Mouse (Mus musculus): ENCODE results near the gene Pak7. TPM values are rescaled to one million over a fixed set of nuclear protein-coding genes. Genes with fewer than 3 reads are reported as not detected.
A peak's percentile ranks its signal among the peaks of the same experiment; 100 is the strongest.

Pak7 gene
- polyA plus RNA-seq, 1 experiment from 2014 or later: 1.1 TPM

DNA sequence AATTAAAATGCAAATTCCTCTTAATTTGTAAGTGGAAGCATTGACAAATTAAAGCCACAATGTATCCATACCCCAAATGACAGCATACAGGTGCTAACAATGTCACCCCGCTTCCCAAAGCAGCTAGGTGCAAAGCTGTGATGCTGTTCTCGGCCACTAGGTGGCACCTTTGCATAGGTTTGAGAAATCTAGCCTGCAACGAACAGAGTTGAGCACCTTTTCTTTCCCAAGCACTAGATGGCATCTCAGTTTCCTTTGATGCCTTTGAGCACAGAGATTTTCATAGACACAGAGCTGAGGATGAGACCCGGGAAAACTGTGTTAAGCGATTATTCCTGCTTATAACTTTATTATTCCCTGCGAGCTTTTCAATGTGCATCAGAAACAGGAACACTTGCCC, 238.8 kb downstream of the Pak7 start:
- Histone ChIP-seq H3K27ac (no peak overlapping the region), H3K4me2 (no peak overlapping the region), H3K9ac (no peak overlapping the region), H3K27me3 (replicated peaks) (no peaks in the 10 kb centered on the region), H3K9me3 (no peaks in the 10 kb centered on the region), H3K4me3 (replicated peaks) (no peak overlapping the region), H3K4me1 (no peaks in the 10 kb centered on the region), H3K36me3 (no peaks in the 10 kb centered on the region)
- peak; percentile 50; the same call in 1 of the 2 replicates for ATAC-seq (ENCODE audit: insufficient read depth, low FRiP score, low read depth)
- 4% methylated on average over 6 of the region's 6 CpGs for WGBS

DNA sequence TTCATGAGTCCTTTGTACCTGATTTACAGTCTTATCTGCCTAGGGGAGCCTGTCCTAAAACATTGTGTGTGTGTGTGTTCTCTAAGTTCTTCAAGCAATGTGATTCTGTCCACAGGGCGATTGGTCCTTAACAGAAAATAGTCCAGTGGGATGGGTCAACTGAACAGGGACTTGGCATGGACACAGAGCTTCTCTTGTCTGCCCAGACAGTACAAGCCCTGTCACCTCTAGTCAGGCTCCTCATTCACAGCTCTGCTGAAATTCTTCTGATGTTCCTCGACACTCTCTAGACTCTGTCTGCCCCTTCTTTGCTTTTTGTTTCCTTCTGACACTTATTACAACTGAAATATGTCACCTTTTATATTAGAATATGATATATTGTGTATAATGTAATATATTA, 247.0 kb downstream of the Pak7 start:
- no peak overlapping the region for H3K27ac ChIP-seq
- ATAC-seq (ENCODE audit: insufficient read depth, low FRiP score, low read depth): no peak
- no peak overlapping the region for H3K9ac ChIP-seq
- no peak overlapping the region for H3K4me3 ChIP-seq (replicated peaks)
- H3K36me3 ChIP-seq: no peaks in the 10 kb centered on the region
- H3K4me1 ChIP-seq: no peaks in the 10 kb centered on the region
- no peaks in the 10 kb centered on the region for H3K27me3 ChIP-seq (replicated peaks)
- WGBS: 66% methylated on average over 2 of the region's 2 CpGs
- H3K9me3 ChIP-seq: no peaks in the 10 kb centered on the region
- H3K4me2 ChIP-seq: no peak overlapping the region

DNA sequence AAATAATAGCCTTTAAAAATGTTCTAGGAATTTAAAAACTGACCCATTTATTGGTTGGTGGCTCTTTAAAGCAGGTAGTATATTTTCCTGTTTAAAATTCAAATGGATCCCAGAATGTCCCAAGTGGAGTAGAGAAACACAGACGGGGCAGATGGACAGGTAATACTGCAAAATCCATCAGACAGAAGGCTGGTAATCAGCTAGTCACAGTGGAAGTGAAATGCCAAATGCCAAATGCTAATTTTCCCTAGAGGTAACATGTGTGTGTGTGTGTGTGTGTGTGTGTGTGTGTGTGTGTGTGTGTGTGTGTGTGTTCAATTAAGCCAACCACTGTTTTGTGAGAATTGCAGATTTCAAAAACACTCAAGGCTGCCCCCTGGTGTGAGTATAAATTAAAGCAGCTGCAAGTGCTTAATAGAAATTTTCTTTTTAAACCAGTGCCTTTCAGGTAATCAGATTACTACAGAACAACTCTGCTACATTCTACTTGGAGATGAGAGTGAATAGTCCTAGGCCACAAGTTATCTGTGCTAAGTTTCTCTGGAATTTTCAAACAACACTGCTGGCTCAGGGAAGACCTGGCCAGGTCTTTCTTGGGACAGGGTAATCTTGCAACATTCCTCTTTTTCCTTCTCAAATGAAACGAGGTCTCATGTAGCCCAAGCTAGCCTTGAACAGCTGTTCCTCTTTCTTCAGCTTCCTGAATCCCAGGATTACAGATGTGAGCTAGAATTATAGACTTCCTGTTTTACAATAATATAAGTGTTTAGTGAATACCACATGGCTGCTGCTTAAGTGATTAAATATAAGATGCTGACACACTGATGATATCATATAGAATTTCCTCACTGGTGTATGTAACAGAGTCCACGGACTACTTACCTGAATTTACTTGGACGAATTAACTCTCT, 248.4 kb downstream of the Pak7 start:
- no peak overlapping the region for H3K9ac ChIP-seq
- no peak overlapping the region for H3K4me2 ChIP-seq
- H3K27me3 ChIP-seq (replicated peaks): no peaks in the 10 kb centered on the region
- WGBS: 47% methylated on average over 4 of the region's 4 CpGs
- ATAC-seq (ENCODE audit: insufficient read depth, low FRiP score, low read depth): no peak
- no peak overlapping the region for H3K4me3 ChIP-seq (replicated peaks)
- no peaks in the 10 kb centered on the region for H3K9me3 ChIP-seq
- H3K4me1 ChIP-seq: no peaks in the 10 kb centered on the region
- H3K36me3 ChIP-seq: no peaks in the 10 kb centered on the region
- H3K27ac ChIP-seq: no peak overlapping the region

GRCm38 (mm10) chr2:136138451-136138850, 249.3 kb downstream of the Pak7 start:
- Histone ChIP-seq H3K4me2 (no peak overlapping the region), H3K9me3 (no peaks in the 10 kb centered on the region), H3K27me3 (replicated peaks) (no peaks in the 10 kb centered on the region)

DNA sequence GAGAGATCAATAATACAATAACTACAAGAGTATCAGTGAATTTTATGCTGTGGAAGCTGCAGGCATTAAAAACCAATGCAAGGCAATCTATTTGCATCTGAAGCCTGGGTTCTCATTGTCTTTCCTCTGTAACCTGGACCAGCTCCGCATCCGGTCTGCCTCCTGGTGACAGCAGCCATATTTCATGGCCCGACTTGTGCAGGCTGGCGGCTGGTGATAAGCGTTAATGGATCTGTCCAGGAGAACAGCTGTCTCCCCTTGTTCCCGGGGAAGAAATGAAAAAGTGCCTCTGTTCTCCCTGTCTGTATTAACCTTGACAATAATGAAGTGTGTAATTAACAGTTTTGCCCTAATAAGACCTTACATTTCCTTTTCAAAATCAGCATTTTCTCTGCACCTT, 265.9 kb downstream of the Pak7 start:
- ATAC-seq (ENCODE audit: insufficient read depth, low FRiP score, low read depth): no peak
- Histone ChIP-seq H3K27ac (no peak overlapping the region), H3K4me3 (replicated peaks) (no peak overlapping the region), H3K36me3 (no peaks in the 10 kb centered on the region), H3K9ac (no peak overlapping the region), H3K4me2 (no peak overlapping the region), H3K9me3 (no peaks in the 10 kb centered on the region), H3K4me1 (no peaks in the 10 kb centered on the region), H3K27me3 (replicated peaks) (no peaks in the 10 kb centered on the region)
- WGBS: 5% methylated on average over 6 of the region's 6 CpGs

More at GRCm38 (mm10) chr2:136138451-136138850, 249.3 kb downstream of the Pak7 start:
- no peak overlapping the region for H3K4me3 ChIP-seq (replicated peaks)
- no peaks in the 10 kb centered on the region for H3K36me3 ChIP-seq
- no peak overlapping the region for H3K9ac ChIP-seq
- no peak overlapping the region for H3K27ac ChIP-seq
- no peak for ATAC-seq (ENCODE audit: insufficient read depth, low FRiP score, low read depth)
- no peaks in the 10 kb centered on the region for H3K4me1 ChIP-seq

DNA sequence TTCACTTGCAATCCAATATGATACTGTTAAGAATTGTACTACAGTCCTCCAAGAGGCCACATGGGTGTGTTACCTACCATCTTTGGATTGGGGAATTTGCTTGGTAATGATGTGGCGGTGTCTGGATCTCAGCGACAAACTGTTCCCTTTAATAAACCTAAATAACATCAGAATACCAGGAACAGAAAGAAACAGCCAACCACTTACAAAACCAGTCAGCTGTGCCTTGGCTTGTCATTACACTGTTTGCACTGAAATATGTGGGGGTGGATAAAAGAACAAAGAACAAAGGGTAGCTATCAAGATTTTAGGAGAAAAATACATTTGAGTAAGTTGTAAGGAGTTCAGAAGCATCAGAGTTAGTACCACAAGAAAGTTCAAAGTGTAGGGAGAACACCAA, 269.8 kb downstream of the Pak7 start:
- Histone ChIP-seq H3K9me3 (no peaks in the 10 kb centered on the region), H3K27ac (no peak overlapping the region), H3K36me3 (no peaks in the 10 kb centered on the region), H3K27me3 (replicated peaks) (no peaks in the 10 kb centered on the region), H3K4me1 (no peaks in the 10 kb centered on the region), H3K9ac (no peak overlapping the region), H3K4me2 (no peak overlapping the region), H3K4me3 (replicated peaks) (no peak overlapping the region)
- 82% methylated on average over 2 of the region's 2 CpGs for WGBS
- no peak for ATAC-seq (ENCODE audit: insufficient read depth, low FRiP score, low read depth)

- no peak overlapping the region for H3K9ac ChIP-seq
- no peaks in the 10 kb centered on the region for H3K27me3 ChIP-seq (replicated peaks)
- no peak overlapping the region for H3K4me3 ChIP-seq (replicated peaks)
- no peaks in the 10 kb centered on the region for H3K9me3 ChIP-seq
- no peak for ATAC-seq (ENCODE audit: insufficient read depth, low FRiP score, low read depth)
- H3K27ac ChIP-seq: no peak overlapping the region
- H3K4me1 ChIP-seq: no peaks in the 10 kb centered on the region
- H3K4me2 ChIP-seq: no peak overlapping the region
- H3K36me3 ChIP-seq: no peaks in the 10 kb centered on the region
- 83% methylated on average over 6 of the region's 6 CpGs for WGBS
These were observed 274.4 kb downstream of the Pak7 start for GRCm38 (mm10) chr2:136113374-136113773.

DNA sequence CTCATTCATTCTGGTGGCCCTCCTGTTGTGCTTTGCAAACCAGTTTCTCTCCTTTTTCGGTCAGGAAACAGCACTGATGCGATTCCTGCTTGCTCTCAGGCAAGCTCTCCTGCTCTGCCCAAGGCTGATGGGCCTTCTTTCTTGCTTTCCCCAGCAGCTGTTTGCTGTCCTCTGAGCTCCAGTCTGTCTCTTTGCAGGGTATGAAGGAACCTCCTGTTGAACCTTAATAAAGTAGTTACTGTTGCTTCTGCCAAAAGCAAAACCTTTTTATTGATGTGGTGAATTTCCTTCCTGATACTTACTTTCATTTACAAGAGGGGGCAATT, 278.8 kb downstream of the Pak7 start:
- H3K4me2 ChIP-seq: no peak overlapping the region
- no peaks in the 10 kb centered on the region for H3K9me3 ChIP-seq
- no peaks in the 10 kb centered on the region for H3K27me3 ChIP-seq (replicated peaks)
- ATAC-seq (ENCODE audit: insufficient read depth, low FRiP score, low read depth): no peak
- no peaks in the 10 kb centered on the region for H3K4me1 ChIP-seq
- H3K4me3 ChIP-seq (replicated peaks): no peak overlapping the region
- WGBS: 30% methylated on average over 2 of the region's 2 CpGs
- H3K36me3 ChIP-seq: no peaks in the 10 kb centered on the region
- H3K27ac ChIP-seq: no peak overlapping the region
- H3K9ac ChIP-seq: no peak overlapping the region

- no peak overlapping the region for H3K4me2 ChIP-seq
- no peaks in the 10 kb centered on the region for H3K9me3 ChIP-seq
- no peaks in the 10 kb centered on the region for H3K4me1 ChIP-seq
- no peaks in the 10 kb centered on the region for H3K36me3 ChIP-seq
- H3K4me3 ChIP-seq (replicated peaks): no peak overlapping the region
- WGBS: 37% methylated on average over 6 of the region's 6 CpGs
- no peak overlapping the region for H3K27ac ChIP-seq
- ATAC-seq (ENCODE audit: insufficient read depth, low FRiP score, low read depth): no peak; the same call in 1 of the 2 replicates
- H3K27me3 ChIP-seq (replicated peaks): no peaks in the 10 kb centered on the region
- H3K9ac ChIP-seq: no peak overlapping the region
These were observed 279.4 kb downstream of the Pak7 start for GRCm38 (mm10) chr2:136108124-136109037.

DNA sequence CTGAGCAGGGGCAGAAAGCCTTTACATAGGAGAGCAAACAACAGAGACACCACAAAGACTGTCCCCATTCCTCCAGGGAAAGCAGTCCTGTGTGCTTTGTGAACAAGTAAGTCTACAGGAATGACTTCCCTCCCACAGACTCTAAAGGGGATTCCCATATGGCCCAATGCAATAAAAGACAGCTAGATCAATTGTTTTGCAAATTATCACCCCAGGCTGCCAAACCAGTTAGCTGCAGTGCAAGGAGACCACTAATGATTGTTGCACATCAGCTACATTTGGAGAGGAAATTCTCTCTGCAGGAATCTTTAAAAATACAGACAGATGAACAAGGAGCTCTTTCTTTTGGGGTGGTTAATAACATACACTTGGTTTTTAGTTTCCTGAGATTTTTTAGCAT, 280.2 kb downstream of the Pak7 start:
- Histone ChIP-seq H3K4me2 (no peak overlapping the region), H3K27ac (no peak overlapping the region), H3K9ac (no peak overlapping the region), H3K4me1 (no peaks in the 10 kb centered on the region), H3K4me3 (replicated peaks) (no peak overlapping the region), H3K27me3 (replicated peaks) (no peaks in the 10 kb centered on the region), H3K36me3 (no peaks in the 10 kb centered on the region), H3K9me3 (no peaks in the 10 kb centered on the region)
- no peak for ATAC-seq (ENCODE audit: insufficient read depth, low FRiP score, low read depth)

- Histone ChIP-seq H3K4me1 (no peaks in the 10 kb centered on the region), H3K27ac (no peak overlapping the region), H3K9ac (no peak overlapping the region), H3K36me3 (no peaks in the 10 kb centered on the region), H3K4me2 (no peak overlapping the region), H3K27me3 (replicated peaks) (no peaks in the 10 kb centered on the region), H3K9me3 (no peaks in the 10 kb centered on the region), H3K4me3 (replicated peaks) (no peak overlapping the region)
- no peak for ATAC-seq (ENCODE audit: insufficient read depth, low FRiP score, low read depth)
- 86% methylated on average over 3 of the region's 3 CpGs for WGBS
These were observed 290.6 kb downstream of the Pak7 start for GRCm38 (mm10) chr2:136097143-136097542.

GRCm38 (mm10) chr2:136095978-136096377, 291.8 kb downstream of the Pak7 start:
- Histone ChIP-seq H3K4me3 (replicated peaks) (no peak overlapping the region), H3K4me1 (no peaks in the 10 kb centered on the region)
- ATAC-seq (ENCODE audit: insufficient read depth, low FRiP score, low read depth): no peak

More at GRCm38 (mm10) chr2:136095978-136096377, 291.8 kb downstream of the Pak7 start:
- no peaks in the 10 kb centered on the region for H3K36me3 ChIP-seq
- H3K9me3 ChIP-seq: no peaks in the 10 kb centered on the region
- 56% methylated on average over 2 of the region's 2 CpGs for WGBS
- H3K4me2 ChIP-seq: no peak overlapping the region
- H3K9ac ChIP-seq: no peak overlapping the region
- H3K27ac ChIP-seq: no peak overlapping the region
- no peaks in the 10 kb centered on the region for H3K27me3 ChIP-seq (replicated peaks)
